Mouse (Mus musculus) olfactory bulb, adult 2 months (tissue): ENCODE results near the gene Nono.

Experiments
- CTCF ChIP-seq: fragments of 200-500 bp; IDR thresholded peaks from 2 replicates; pipeline ENCODE4 v1.5.1; 2012; ENCODE audit warnings: low read depth, mild to moderate bottlenecking, low read length, moderate library complexity; ENCODE audit not compliant: insufficient read depth
- POLR2A ChIP-seq: fragments of 200-500 bp; IDR thresholded peaks from 2 replicates; pipeline ENCODE4 v1.6.1; 2012; ENCODE audit warnings: mild to moderate bottlenecking, low read depth, low read length, moderate library complexity; ENCODE audit not compliant: insufficient read depth

GRCm38 (mm10) chrX:101379744-101380143 lies 49.4 kb upstream of the Nono start:
- TF ChIP-seq CTCF, result no peak
- no peak for TF ChIP-seq POLR2A
